Mouse (Mus musculus): ENCODE measurements around the gene Olfr319.

DNA sequence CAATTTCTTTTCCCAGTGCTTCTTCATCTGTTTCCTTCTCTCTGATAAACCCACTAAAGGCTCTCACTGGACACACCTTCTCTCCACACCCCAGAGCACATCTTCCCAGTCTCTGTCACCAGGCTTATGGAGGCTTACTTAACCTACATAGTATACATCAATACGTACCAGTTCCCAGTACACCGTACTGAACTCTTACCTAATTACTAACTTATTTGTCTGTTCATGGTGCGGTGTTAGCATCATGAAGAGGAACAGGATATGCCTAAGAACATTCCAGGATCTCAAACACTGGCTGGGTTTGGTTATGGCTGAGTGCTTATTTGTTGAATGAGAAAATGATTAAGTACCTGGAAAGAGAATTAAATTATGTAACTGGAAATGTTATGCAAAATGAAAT lies 43.8 kb upstream of the Olfr319 start:
- TF ChIP-seq CTCF (IDR thresholded peaks at IDR 0.05), result no peak
- TF ChIP-seq POLR2A (IDR thresholded peaks at IDR 0.05; ENCODE audit: insufficient read depth, low read depth, low read length), result no peak
- TF ChIP-seq EP300 (IDR thresholded peaks at IDR 0.05; ENCODE audit: insufficient read depth, low read depth, low read length), result no peak

Data from heart, adult 2 months (tissue).